Mouse (Mus musculus) retina, postnatal 1 day (tissue): ENCODE results near the gene Smok3a.
"Not testable (repeated sequence)": the region's sequence is repeated elsewhere in the genome, so short reads cannot be mapped to it uniquely, and the experiment has no call there.

ENCODE experiments used
- DNase-seq: peaks from one replicate; pipeline ENCODE4 v3.0.0-alpha.2; 2012

Smok3a gene

DNA sequence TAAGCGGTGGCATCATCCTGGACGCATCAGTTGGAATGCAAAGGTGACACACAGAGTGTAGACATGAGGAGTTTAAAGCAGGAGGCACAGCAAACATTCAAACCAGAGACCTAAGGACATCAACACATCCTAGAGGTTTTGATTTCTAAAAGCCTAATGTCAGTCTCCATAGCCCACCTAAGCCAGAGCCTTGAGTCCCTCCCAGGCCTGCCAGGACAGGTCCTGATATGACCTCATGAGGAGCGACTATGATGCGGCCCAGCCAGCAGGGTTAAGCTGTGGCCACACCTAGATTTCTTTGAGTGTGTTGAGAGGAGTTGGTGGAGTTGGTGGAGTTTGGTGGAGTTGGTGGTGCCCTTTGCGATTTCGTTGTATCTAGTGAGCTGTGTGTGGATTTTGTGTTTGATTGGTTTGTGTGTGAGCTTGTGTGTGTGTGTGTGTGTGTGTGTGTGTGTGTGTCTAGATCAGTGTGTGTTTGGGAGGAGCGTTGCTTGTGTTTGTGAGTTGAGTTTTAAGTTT, at the start of gene Smok3a, which contains the start of gene Smok3b:
Gene Smok3a (plus strand): TSS at position 301 of the 519 bp plus-strand sequence.
Gene Smok3b (plus strand): TSS at position 469 of the 519 bp plus-strand sequence.
- DNase-seq, result not testable (repeated sequence)

DNA sequence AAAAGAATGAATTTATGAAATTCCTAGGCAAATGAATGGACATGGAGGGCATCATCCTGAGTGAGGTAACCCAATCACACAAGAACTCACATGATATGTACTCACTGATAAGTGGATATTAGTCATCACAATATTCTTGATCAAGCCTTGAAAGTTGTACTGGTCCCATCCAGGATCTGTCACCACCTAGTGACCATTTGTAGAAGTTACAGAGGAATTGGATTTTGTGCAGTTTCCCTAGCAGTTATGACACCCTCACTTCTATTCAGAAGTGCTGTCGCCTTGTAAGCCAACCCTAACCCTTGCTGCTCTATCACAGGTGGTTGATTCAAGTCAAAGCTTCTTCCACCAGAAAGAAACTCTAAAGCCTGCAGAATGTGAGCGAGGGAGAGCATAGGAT, 47.9 kb upstream of the Smok3a start:
- no peak for DNase-seq

DNA sequence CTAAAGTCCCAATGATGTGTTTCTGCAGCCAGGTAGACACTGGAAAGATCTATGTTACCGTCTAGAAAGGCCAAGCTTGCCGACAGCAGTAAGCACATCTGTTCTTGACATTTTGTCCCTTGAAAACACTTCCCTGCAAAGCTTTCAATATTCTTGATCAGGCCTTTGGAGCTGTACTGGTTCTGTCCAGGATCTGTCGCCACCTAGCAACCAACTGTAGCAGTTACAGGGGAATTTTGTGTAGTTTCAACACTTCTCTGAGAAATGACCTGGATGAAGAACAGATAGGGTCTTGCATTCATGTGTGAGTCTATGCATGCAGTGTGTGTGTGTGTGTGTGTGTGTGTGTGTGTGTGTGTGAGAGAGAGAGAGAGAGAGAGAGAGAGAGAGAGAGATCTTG, 47.3 kb upstream of the Smok3a start:
- peak; percentile 7 for DNase-seq

DNA sequence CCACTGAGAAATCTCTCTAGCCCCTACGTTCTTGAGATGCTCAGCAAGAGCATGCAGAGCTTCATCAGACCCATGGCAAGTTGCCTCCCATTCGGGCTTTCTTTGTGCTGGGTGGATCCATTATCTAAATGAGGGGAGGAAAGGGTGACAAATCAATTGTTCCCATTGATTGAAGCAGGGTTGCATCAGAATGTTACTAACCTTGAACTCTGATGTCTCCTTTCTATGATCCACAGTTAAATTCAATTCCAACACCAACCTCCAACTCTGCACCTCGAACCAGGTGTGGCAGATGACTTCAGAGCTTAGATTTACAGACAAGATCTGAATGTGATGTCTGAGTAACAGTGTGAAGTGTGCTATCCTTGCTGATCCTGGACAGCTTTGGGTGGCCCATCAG, 46.3 kb upstream of the Smok3a start:
- DNase-seq, result no peak

DNA sequence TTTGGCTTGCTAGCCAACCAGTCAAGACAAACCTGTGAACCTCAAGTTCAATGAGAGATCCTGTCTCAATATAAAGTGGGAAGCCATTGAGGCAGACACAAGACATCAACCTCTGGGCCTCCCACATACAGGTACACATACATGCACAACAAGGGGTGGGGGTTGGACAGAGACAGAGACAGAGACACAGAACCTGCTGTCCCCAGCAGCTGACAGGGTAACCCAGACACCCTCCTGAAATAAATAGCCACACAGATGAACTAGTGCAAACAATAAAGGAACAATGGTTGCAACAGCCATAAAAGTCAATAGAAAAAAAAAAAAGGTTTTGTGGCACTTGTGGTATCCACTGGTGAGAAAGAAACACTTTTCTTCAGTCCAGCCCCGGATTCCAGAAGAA, 45.6 kb upstream of the Smok3a start:
- no peak for DNase-seq

DNA sequence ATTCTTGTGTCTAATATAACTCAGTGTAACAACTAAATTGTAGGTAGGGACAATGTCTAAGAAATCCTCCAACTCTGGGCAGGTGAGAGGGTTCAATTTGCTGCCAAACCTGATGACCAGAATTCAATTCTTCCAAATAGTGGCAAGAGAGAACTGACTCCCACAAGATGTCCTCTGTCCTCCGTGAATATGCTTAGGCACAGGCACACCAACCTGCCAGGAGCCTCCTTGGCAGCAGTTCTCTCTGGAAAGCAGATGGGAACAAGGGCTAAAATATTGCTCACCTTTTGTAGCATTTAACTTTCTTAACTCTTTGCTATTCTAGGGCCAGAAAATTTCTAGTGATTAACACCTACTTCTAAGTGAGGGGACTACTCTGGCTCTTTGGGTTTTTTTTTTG, 43.8 kb upstream of the Smok3a start:
- DNase-seq, result no peak

DNA sequence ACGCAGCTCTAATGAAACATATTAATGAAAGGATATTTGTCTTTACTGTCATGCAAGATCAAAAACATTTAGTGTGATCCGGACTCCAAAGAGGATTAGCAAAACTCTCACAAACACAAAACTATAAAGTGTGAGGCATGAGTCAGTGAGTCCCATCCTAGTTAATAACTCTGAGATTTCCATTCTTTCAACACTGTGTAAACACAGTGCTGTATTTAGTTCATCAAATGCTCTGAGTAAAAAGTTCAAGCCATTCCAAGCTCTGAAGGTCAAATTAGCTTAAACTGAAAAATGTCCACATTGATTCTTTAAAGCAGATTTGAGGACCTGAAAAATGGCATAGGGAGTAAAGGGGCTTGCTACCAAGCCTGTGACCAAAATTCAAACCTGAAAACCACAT, 42.0 kb upstream of the Smok3a start:
- DNase-seq, result no peak

DNA sequence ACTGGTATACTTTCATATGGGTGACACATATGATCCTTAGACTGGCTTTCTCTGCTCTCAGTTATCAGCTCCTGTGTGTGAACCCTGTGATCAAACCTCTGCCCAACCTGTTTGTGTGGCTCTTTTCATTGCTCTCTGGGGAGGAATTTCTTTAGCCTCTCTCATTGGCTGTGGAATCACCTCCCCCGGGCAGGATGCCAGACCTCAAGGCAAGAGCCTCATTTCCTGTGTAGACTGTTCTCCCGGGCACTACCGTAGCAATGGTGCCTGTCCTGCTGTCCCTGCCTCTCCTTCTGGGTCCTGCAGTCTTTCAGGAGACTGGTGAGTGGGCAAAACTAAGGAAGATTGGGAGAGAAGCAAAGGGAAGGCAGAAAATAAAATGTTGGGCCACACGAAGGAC, 39.8 kb upstream of the Smok3a start, which contains the start of gene Azgp1:
Gene Azgp1 (plus strand): TSS at position 221 of the 400 bp plus-strand sequence.
- no peak for DNase-seq

DNA sequence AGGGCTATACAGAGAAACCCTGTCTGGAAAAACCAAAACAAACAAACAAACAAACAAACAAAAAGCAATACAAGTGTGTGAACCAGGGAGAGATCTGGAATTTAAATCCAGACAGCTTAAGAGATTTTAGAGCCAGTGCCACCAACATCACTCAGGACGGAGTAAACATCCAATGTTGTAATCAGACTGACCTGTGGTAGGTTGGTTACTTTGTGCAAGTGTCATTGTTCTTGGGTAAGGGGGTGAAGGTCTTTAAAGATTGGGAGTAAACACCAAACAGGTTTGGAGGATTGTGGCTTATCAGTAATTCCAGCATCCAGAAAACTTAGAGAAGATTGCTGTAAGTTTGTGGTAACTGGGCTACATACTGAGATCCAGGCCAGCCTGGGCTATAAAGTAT, 34.7 kb upstream of the Smok3a start:
- no peak for DNase-seq

DNA sequence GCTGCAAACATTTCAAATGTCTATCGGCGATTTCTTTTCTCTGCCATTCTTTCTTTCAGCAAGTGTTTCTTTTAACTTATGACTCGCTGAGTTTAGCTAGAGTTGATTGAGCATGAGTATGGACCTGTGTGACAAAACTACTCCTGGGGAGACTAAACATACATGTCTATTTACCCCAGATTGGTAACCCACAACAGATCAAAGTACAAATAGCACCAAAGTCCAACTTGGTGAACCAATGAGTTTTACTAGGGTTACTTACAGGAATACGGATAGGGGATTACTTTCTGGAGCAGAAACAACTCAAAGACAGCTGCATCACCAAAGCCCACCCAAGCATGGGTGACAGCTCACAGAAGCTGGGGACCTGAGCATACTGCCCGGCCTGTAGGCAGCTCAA, 11.6 kb upstream of the Smok3a start:
- DNase-seq, result no peak

DNA sequence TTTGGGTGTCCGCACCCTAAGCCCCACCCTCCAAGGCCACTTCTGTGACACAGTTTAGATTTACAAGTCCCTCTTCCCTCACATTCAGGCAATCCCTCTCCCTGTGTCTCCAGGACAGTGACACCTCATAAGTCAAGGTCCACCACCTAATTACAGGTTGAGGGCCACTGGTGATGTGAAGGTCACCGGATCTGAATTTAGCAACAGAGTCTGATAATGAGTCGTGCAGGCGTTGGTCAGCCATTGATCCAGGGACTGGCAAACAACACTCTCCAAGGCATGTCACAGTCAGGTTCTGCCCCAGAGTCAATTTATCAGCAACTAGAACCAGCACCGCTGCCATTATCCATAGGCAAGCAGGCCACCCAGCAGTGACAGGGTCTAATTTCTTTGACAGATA, 8.7 kb upstream of the Smok3a start:
- DNase-seq, result no peak

DNA sequence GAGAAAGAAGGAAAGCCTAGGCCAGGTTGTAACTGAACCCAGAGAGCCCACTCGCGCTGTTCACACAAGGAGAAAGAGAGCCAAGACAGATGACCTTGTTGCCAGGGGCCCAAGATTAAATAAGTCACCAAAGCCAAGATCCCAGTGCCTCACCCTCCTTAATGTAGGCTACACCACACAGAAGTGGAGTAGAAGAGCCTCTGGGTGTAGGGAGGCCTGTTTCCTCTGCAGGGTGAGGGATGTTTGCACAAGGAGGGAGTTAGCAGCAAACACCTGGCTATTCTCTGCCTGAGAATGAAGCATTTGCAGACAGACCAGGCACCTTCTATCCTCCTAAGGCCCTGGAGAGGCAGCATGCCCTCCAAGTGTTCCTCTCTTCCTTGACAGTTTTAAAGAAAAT, 4.5 kb upstream of the Smok3a start:
- DNase-seq, result no peak

DNA sequence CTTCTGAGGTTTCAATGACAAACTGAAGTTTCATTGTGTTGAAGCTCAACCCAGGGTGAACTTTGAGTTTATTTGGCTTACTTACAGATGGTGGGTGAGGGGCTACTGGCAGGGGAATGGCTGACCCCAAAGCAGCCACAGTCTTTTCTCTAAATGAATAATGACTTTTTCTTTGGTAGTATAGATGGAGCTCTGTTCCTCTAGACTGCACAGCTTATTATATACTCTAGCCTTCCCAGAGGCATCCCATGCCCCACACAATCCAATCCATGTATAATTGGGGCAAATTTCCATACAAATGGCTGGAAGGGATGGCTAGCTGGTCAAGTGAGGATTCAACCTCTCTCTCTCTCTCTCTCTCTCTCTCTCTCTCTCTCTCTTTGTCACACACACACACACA, 4.1 kb upstream of the Smok3a start:
- DNase-seq, result no peak

DNA sequence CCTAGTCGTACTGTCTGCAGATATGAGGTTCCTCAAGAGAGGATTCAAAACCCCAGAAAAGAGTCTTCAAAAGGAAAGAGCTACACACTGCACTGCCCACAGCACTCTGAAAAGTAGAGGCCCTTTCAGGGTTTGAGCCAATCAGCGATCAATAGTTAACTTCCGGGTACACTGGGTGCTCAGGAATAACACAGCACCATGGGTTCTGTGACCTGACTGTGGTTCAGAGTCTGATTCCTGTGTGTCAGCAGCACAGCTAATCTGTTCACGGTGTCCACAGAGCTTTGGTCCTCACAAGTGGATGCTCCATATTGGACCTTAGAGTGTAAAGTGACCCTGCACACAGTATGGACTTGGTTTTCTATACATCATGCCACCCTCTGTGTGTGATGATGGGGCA, 1.5 kb upstream of the Smok3a start:
- DNase-seq, result not testable (repeated sequence)

DNA sequence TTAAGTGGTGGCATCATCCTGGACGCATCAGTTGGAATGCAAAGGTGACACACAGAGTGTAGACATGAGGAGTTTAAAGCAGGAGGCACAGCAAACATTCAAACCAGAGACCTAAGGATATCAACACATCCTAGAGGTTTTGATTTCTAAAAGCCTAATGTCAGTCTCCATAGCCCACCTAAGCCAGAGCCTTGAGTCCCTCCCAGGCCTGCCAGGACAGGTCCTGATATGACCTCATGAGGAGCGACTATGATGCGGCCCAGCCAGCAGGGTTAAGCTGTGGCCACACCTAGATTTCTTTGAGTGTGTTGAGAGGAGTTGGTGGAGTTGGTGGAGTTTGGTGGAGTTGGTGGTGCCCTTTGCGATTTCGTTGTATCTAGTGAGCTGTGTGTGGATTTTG, 31.8 kb downstream of the Smok3a start, which contains the start of gene Smok3c:
Gene Smok3c (plus strand): TSS at position 301 of the 400 bp plus-strand sequence.
- DNase-seq, result not testable (repeated sequence)

DNA sequence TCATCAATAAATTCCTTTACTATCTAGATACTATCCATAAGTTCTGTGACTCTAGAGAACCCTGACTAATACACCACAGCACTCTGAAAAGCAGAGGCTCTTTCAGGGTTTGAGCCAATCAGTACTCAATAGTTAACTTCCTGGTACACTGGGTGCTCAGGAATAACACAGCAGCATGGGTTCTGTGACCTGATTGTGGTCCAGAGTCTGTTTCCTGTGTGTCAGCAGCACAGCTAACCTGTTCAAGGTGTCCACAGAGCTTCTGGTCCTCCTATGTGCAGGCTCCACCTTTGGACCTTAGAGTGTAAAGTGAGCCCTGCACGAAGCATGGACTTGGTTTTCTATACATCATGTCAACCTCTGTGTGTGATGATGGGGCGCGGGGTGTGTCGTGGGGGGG, 52.7 kb downstream of the Smok3a start:
- no peak for DNase-seq

DNA sequence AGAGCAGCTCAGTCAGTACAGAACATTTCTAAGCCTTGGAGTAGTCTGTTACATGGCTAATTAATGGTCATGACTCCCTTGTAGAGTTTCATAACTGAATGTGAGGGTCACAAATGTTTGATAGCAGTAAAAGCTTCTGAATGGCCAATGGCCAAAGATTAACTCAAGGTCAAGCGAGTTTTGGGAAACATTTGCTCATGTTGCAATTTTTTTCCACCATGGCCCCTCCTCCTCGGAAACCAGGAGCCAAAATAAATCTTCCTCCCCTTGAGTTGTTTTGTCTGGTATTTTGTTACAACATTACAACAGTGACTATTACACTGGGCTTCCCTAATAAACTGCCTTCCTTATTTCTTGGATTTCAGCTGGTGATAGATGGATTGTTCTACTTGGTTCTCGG, 54.6 kb downstream of the Smok3a start:
- no peak for DNase-seq

DNA sequence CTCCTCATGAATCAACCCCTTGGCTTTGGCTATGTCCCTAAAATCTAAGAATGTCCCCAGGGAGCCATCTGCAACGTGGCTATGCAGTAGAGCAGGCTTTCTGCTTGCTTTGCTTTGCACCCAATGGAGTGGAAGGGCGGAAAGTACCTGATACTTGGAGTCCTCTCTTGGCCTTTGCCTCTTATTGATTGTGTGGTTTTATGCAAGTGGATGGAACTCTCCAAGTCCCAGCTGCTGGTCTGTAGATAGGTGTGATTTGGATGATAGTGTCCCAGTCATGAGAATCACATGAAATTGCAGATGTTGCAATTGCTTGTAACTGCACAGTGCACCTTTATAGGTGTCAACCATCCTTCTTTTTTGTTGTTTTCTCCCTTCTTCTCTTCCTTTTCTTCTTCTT, 55.1 kb downstream of the Smok3a start:
- no peak for DNase-seq

DNA sequence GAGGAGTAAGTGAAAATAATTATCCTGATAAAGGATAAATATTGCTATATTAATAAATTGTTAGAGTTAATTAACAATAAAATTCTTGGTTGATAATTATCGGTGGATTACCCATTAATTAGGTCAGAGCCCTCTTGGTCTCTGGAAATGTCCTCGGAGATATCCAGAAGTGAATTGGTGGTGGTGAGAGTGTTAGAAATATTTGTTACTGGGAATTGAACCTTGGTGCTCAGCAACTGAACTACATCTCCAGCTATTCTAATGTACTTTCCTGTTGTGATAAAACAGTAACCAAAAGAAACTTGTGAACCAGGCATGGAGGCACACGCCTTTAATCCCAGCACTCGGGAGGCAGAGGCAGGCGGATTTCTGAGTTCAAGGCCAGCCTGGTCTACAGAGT, 59.4 kb downstream of the Smok3a start:
- DNase-seq, result no peak

DNA sequence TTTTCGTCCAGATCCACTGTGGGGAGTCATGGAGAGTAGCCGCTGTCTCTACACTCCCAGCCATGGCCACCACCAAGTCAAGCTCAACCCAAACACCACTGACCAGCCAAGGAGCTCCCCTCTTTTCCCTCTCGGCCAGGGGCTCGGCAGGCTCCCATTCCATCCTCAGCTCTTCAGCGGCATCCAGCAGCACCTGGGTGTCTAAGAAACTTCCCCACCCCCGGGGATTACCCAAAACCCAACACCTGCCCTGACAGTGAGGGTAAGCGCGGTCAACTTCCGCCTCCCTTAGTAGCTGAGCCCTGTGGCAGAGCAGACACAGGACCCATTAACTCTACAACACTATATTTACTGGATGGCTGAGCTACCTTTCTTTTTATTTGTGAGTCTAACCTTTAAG, 60.4 kb downstream of the Smok3a start:
- DNase-seq, result no peak

DNA sequence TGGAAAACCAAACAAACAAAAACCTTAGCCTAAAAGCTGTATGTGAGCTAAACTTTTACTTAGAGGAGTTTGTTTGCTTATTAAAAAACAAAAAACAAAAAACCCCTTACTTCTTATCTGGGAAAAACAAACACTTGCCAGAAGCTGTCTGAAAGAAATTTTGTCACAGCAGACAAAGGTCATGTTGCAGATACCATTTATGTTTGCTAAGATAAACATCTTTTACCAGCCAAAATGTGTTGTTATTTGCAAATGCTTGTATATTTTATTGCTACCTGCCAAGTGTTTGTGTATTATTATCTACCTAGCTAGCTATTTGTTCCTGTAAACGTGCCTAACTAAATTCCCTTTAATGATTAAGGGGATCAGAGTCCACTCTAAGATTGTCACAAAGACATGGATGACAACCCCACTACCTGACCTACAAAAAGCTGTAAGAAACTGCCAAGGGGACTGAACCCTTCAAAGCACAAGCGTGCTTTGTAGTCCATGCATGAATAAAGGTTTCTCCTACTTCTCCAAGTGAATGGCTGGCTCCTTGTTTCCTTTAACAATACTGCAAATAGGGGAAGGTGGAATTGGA, 62.3 kb downstream of the Smok3a start:
- no peak for DNase-seq

DNA sequence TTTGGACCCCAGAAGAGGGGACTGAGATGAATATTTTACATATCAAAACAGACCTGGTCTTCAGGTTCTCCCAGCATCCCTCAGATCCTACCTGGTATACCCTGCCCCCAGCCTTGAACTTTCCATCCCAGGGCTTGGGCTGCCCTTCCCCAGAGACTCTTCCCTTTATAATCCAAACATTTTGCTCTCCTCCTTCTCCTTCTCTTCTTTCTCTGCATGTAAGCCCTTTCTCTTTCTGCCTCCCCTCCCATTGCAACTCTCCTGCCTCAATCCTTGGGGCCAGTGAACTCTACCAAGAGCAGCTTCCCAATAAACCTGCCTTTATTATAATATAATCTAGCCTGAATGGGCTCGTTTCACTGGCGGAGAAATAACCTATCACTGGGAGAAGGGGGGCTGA, 62.9 kb downstream of the Smok3a start:
- DNase-seq, result no peak
